Mouse (Mus musculus) gastrocnemius, postnatal 36 days (tissue): ENCODE data around the gene Ccdc171. TPM values are rescaled to one million over a fixed set of nuclear protein-coding genes. Genes with fewer than 3 reads are reported as not detected.
"Not testable (repeated sequence)": the region's sequence is repeated elsewhere in the genome, so short reads cannot be mapped to it uniquely, and the experiment has no call there.

Experiments used
- DNase-seq, 2 experiments: peaks; one replicate each; pipeline ENCODE4 v3.0.0; 2022
- intact Hi-C: fragments of 180-260 bp; cut with DNase I; formaldehyde crosslinking; loops from one replicate; pipeline ENCODE4 v1.15.1; 2025
- total RNA-seq, 2 experiments: library from RNA; stranded (reverse); gene quantifications; 2 replicates each; pipeline ENCODE4 v1.2.3; 2021

Gene Ccdc171
- total RNA-seq, 2 experiments from 2014 or later: 1.0 to 1.1 TPM

GRCm38 (mm10) chr4:83623732-83624131, 98.4 kb downstream of the Ccdc171 start:
- DNase-seq: no peak
- intact Hi-C loops: no loop called here

GRCm38 (mm10) chr4:83651453-83651852, 126.1 kb downstream of the Ccdc171 start:
- intact Hi-C loops: no loop called here
- no peak for DNase-seq

GRCm38 (mm10) chr4:83655396-83655795, 130.1 kb downstream of the Ccdc171 start:
- intact Hi-C loops: no loop called here
- DNase-seq: no peak

GRCm38 (mm10) chr4:83656571-83656970, 131.2 kb downstream of the Ccdc171 start:
- intact Hi-C loops: no loop called here
- no peak for DNase-seq

- intact Hi-C loops: no loop called here
Observed at GRCm38 (mm10) chr4:83657021-83657420, 131.7 kb downstream of the Ccdc171 start.

GRCm38 (mm10) chr4:83658415-83658814, 133.1 kb downstream of the Ccdc171 start:
- no peak for DNase-seq
- intact Hi-C loops: no loop called here

More at GRCm38 (mm10) chr4:83657021-83657420, 131.7 kb downstream of the Ccdc171 start:
- DNase-seq: no peak

GRCm38 (mm10) chr4:83659411-83659810, 134.1 kb downstream of the Ccdc171 start:
- intact Hi-C loops: no loop called here
- DNase-seq: no peak

- no peak for DNase-seq
- intact Hi-C loops: no loop called here
Observed at GRCm38 (mm10) chr4:83661519-83662271, 136.3 kb downstream of the Ccdc171 start.

GRCm38 (mm10) chr4:83662301-83662700, 137.0 kb downstream of the Ccdc171 start:
- DNase-seq: no peak
- intact Hi-C loops: no loop called here

- intact Hi-C loops: no loop called here
- DNase-seq: no peak
Observed at GRCm38 (mm10) chr4:83669552-83669951, 144.2 kb downstream of the Ccdc171 start.

GRCm38 (mm10) chr4:83675308-83675707, 150.0 kb downstream of the Ccdc171 start:
- intact Hi-C loops, DNase-seq: not testable (repeated sequence)

- DNase-seq: no peak
- intact Hi-C loops: no loop called here
Observed at GRCm38 (mm10) chr4:83676444-83676843, 151.1 kb downstream of the Ccdc171 start.

GRCm38 (mm10) chr4:83681081-83681480, 155.7 kb downstream of the Ccdc171 start:
- DNase-seq: no peak
- intact Hi-C loops: no loop called here

GRCm38 (mm10) chr4:83682866-83683265, 157.5 kb downstream of the Ccdc171 start:
- intact Hi-C loops: no loop called here
- DNase-seq: no peak

GRCm38 (mm10) chr4:83700190-83700589, 174.8 kb downstream of the Ccdc171 start:
- DNase-seq: no peak
- intact Hi-C loops: no loop called here

GRCm38 (mm10) chr4:83716996-83717395, 191.7 kb downstream of the Ccdc171 start:
- intact Hi-C loops: no loop called here
- DNase-seq: no peak

GRCm38 (mm10) chr4:83719816-83720215, 194.5 kb downstream of the Ccdc171 start:
- intact Hi-C loops: no loop called here

GRCm38 (mm10) chr4:83725136-83725535, 199.8 kb downstream of the Ccdc171 start:
- intact Hi-C loops: no loop called here
- no peak for DNase-seq

More at GRCm38 (mm10) chr4:83719816-83720215, 194.5 kb downstream of the Ccdc171 start:
- no peak for DNase-seq

GRCm38 (mm10) chr4:83739137-83739890, 214.0 kb downstream of the Ccdc171 start:
- no peak for DNase-seq
- intact Hi-C loops: no loop called here

- intact Hi-C loops: no loop called here
- no peak for DNase-seq
Observed at GRCm38 (mm10) chr4:83739891-83740277, 214.5 kb downstream of the Ccdc171 start.

GRCm38 (mm10) chr4:83742806-83743460, 217.6 kb downstream of the Ccdc171 start:
- intact Hi-C loops: no loop called here
- DNase-seq: no peak
